Mouse (Mus musculus) adrenal gland, adult 2 months (tissue): ENCODE results near the gene Tex9. TPM values are rescaled to one million over a fixed set of nuclear protein-coding genes. Genes with fewer than 3 reads are reported as not detected.
"Not testable (repeated sequence)": the region's sequence is repeated elsewhere in the genome, so short reads cannot be mapped to it uniquely, and the experiment has no call there.

ENCODE experiments used
- DNase-seq: peaks from one replicate; pipeline ENCODE4 v3.0.0; 2021
- polyA plus RNA-seq: library from polyadenylated mRNA; depleted of rRNA; stranded (reverse); fragments of >200 nt; gene quantifications from 2 replicates; pipeline ENCODE4 v1.2.3, GENCODE M21; 2012
- total RNA-seq, 2 experiments: library from RNA; stranded (reverse); gene quantifications; 2 replicates each; pipeline ENCODE4 v1.2.3; 2021

Tex9 gene
- total and polyA plus RNA-seq, 3 experiments = 1.1 to 7.6 (median 2.9) TPM

DNA sequence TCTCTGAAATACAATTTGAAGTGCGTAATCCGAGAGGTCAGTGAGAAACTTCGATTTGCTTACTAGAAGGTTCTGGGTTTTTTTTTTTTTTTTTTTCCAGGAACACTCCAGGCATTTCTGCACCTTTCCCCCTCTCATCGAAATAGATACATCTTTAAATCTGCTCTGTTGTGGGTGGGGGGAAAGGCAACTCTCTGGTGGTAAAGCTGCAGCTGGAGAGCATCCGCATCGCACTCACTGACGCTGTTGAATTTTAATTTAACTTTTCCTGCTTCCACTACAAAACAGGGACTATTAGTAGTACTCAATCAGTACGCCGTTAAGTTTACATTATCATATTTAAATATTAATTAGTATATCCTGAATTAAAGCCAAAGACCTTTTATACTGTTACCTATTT is 53.3 kb downstream of the Tex9 start:
- no peak for DNase-seq

- peak; percentile 96 for DNase-seq
Observed at GRCm38 (mm10) chr9:72437822-72438701, 54.0 kb downstream of the Tex9 start, which contains the start of gene Mns1. Mns1 (plus strand) TSS chr9:72438011.

DNA sequence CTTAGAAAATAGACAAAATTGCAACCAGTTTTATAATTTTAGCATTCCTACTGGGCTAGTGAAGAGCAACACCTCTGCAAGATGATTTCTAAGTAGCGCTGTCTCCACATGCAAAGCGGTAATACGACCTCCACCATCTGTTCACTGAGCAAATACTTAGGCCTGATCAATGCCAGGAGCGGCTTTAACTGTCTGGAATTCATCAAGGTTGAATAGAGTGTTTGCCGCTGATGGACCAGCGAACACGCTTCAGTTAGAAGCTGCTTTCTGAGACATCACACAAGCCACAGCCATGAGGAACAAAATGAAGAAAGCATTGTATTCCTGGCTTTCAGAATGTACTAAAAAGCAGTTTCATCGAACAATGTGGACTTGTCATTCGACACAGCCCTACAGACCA is 57.1 kb downstream of the Tex9 start:
- no peak for DNase-seq

DNA sequence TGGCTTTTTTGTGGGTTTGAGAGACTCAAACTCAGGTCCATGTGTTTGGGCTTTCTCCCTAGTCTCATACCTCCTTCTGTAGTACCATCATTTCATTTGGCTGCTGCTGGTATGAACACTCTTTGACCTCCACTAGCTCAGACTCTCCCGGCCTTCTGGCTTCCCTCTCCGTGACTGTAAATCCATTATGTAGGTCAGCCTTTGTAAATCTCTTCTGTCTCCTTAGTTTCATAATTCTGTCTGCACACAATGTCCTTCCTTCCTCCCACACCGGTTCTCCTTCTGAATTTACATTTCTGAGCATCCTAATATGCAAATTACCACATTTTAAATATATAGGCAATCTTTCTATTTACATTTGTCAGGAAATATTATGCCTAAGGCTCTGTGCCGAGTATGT is 64.2 kb downstream of the Tex9 start:
- peak; percentile 11 for DNase-seq

DNA sequence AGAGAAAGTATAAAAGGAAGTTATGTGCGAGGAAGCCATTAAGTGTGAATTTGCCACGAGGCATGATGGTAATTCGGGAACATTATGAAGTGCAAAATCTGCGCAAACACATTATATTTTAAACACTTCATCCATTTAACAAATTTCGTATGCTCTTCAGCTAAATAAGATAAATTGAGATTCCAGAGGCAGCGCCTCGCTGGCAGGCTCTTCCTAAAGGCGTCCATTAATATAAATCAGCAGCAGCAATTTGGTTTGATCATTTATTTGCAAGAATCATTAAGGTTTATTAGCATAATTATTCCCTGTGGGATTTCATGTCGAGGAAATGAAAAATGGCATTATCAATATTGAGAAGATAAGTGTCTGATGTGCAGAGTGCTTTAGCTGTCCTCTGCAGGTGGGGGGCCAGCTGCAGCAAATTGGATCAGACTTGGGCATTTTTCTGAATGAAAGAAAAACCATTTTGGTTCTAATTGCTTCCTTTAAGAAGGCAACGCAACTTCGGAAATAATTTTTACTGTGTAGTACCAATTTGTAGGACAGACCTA is 66.6 kb downstream of the Tex9 start:
- no peak for DNase-seq

DNA sequence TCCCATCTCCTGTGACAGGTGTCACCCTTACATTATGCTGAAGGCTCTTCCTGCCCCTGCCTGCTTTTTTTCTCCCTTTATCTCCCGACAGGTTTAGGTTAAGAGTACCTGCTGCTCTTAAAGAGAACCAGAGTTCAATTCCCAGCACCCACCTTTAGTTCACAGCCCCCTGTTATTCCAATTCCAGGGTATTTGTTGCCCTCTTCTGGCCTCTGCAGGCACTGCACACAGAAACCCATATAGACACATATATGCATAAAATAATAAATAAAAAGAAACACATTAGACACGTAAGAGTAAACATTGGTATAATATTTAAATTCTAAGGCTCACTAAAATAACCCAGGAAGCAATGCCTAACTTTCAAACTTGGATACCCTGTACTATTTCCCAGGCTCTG is 69.3 kb downstream of the Tex9 start:
- DNase-seq = no peak

DNA sequence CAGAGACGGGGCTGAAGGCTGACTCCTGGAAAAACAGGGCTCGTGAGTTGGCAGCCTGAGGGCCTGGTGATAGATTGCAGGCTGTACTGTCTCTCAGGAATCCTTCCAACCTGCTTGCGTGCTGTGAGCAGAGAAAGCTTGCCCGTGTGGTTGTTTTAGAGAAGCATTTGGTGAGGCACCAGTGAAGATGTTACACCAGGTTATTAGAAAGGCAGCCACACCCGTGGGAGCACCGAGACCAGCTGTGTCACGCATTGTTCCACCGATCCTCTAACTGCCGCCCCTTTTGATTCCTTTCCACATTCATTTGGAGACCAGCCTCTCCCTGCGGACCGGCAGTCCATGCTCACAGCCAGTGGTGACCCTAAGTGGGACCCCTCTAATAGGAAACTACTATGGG is 69.7 kb downstream of the Tex9 start:
- DNase-seq = no peak

GRCm38 (mm10) chr9:72420490-72420889 is 71.5 kb downstream of the Tex9 start:
- no peak for DNase-seq

DNA sequence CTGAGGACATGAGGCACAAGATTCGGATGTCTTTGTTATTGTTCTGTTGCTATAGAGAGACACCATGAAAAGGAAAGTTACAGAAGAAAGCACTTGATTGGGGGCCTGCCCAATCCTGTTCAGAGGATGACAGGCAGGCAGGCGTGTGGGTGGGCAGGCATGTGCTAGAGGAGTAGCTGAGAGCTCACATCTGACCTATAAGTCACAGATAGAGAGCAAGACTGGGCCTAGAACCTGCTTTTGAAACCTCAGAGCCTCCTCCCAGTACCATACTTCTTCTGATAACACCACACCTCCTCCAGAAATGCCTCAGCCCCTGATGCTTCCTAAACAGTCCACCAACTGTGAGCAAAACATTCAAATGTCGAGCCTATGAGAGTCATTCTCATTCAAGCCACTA is 73.6 kb downstream of the Tex9 start:
- no peak for DNase-seq

GRCm38 (mm10) chr9:72411746-72412145 is 80.3 kb downstream of the Tex9 start:
- DNase-seq = no peak

DNA sequence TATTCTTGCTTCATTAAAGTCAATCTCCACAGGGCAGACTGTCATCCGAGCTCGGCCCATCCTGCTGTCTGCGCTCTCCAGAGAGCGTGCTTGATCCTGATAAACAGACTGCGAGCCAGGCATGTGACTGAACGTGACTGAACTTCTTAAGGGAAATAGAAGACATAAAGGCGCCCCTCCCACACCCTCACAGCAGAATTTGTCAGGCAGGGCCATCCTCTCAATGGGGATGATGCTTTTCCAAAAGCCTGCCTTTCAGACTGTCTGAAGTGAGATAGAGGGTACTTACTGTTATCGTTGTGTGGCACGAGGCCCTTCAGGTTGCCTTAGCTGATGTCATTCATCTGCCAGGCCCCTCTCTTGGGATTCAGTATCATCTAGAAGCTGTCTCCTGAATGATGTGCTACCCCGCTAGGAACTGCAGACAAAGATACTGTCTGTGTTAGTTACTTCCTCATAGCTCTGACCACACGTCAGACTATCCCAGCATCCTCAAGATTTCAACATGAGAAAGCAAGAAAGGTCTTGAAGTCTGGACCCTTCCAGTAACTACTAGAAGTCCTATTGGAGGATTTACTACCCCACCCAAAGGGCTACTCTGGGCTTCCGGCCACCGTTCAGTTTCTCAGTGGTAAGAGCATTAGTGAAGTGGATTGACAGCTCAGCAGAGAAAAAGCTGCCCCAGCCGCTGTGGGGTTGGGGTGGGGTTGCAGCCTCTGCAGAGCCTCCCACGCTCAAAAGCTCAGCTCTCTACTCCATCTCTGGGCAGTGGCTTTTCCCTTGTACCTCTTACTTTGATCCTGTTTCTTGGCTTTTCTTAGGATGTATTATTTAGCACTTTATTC is 82.4 kb downstream of the Tex9 start:
- no peak for DNase-seq

DNA sequence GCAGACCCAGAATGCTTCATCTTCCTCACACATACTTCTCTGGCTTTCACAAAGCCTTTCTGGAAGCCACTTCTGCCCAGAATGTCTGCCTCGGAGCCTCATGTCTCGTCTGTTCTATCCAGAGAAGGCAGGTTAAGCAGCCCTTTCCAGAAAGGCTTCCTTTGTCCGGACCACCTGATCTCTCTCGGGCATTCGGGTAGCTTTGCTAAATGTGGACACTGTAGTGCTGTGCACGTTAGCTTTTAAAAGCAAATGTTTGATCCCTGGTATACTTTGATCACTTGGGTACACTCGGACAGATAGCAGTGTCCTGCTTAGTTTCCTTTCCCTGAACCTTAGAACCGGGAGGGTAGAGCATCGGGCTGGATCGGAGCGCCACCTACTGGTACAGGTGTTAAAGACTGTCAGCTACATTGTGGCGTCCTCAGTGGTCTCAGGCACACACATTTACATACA is 83.9 kb downstream of the Tex9 start:
- DNase-seq = peak; percentile 76

DNA sequence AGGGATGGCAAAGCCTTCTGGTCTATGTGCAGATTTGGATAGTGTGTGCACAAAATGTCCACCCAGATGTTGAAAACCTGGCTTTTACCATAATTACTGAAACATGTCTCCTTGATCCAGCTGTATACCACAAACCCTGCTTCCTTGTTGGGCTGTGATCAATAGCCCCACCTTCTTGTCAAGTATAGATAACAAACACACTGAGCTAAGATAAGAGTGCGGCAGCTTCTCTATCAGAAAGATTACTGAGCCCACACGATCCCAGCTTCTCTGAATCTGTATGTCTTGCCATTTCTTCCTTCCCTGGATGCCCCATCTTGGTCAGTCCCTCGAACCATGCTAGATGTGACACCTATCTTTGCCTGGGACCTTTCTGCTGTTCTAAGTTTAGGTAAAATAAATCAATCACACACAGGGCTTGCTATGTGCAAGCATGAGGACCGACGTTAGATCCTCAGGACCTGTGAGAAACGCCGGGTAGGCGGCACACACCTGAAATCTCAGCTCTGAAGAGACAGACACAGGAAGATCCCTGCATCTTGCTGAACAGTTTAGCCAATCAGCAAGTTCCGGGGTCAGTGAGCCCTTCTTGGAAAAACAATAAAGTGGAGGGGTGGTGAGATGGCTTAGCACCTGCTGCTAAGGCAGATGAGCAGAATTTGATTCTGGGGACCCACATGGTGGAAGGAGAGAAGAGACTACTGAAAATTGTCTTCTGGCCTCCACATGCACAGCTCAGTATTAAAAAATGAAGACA is 86.0 kb downstream of the Tex9 start:
- DNase-seq = no peak

GRCm38 (mm10) chr9:72404934-72405333 is 87.1 kb downstream of the Tex9 start:
- no peak for DNase-seq

- no peak for DNase-seq
Observed at GRCm38 (mm10) chr9:72404446-72404845, 87.6 kb downstream of the Tex9 start.

DNA sequence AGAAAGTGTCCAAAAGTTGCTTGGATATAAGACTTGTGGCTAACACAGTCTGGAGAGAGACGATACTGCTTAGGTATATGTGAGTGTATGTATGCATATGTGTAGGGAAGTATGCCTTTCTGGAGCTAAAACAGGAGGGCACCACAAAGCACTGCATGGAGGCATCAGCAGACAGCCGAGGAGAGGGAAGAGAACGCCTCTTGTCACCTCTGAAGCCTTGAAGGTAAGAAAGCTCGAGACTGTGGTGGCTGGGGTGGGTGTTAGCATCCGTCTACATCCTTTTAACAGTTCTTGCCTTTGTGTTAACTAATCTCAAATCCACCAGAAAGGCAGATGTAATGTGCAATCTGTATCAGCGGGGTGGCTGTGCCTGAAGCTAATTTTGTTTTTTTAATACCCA is 88.6 kb downstream of the Tex9 start:
- DNase-seq = no peak

GRCm38 (mm10) chr9:72401769-72402168 is 90.2 kb downstream of the Tex9 start:
- not testable (repeated sequence) for DNase-seq
